Mouse (Mus musculus): ENCODE results near the gene Scel. TPM values are rescaled to one million over a fixed set of nuclear protein-coding genes. Genes with fewer than 3 reads are reported as not detected.
A peak's percentile ranks its signal among the peaks of the same experiment; 100 is the strongest.

The Scel gene
- polyA plus RNA-seq, 1 experiment from 2014 or later: not detected

DNA sequence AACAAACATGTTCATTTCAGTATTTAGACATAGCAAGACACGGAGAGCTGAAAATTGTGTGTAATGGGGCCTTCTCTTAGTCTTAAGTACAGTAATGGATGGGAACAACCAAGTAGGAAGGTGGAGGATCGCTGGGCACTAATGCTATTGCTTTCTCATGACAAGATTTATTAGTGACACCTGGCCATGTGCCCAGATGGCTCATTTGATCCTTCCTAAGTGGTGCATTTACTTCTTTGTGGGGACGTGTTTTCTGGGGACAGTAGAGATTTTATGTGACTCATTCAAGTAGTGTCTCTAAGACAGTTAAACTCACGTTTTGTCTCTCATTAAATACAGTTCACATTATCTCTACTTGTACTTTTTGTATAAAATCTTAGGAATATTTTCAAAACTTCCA lies 73.5 kb downstream of the Scel start:
- no peak overlapping the region for H3K27ac ChIP-seq (replicated peaks)
- WGBS: 19% methylated on average over 4 of the region's 4 CpGs
- ATAC-seq (replicated peaks): no peak

DNA sequence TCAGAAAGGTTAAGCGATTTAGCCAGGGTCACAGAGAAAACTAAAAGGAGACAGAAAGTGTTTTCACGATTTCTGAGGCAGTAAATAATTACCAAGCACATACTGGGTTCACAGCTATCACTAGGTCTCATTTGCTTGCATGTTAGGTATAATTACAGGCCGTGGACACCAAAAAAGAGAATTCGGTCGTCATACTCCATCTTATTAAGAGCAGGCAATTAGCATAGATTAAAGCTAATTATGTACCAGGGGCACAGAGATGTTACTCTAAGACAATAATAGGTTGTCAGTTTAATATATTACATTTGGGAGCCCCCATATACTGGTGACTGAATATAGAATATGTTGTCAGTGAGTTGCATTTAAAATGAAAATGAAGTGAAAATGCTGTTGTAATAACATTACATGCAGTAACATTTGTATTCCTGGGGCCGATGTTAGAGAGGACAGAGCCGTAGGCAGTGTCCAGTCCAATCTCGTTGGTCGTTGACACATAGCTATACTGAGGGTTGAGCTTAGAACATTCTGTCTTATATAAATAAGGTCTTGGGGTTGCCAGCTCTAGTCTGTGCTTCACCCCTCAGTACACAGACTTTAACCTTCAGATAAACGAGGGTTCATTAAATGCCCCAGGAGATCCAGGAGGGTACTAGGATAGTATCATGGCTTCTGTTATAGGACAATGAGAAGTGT lies 74.2 kb downstream of the Scel start:
- H3K9ac ChIP-seq (replicated peaks): no peak overlapping the region
- ATAC-seq (replicated peaks): peak; percentile 57
- no peaks in the 10 kb centered on the region for H3K36me3 ChIP-seq
- peaks cover 6% of the 10 kb centered on the region for H3K4me1 ChIP-seq
- no peak overlapping the region for H3K4me3 ChIP-seq
- no peaks in the 10 kb centered on the region for H3K9me3 ChIP-seq
- 0 out of 2 replicates have a peak overlapping the region, but pooled peaks have one; percentile 16 for H3K27ac ChIP-seq (replicated peaks)
- H3K27me3 ChIP-seq: no peaks in the 10 kb centered on the region
- WGBS: 32% methylated on average over 10 of the region's 10 CpGs
- no peak overlapping the region for H3K4me2 ChIP-seq (replicated peaks)

More for the DNA sequence above, 73.5 kb downstream of the Scel start:
- no peaks in the 10 kb centered on the region for H3K36me3 ChIP-seq
- H3K4me1 ChIP-seq: peaks cover 6% of the 10 kb centered on the region
- no peak overlapping the region for H3K4me2 ChIP-seq (replicated peaks)
- no peaks in the 10 kb centered on the region for H3K27me3 ChIP-seq
- H3K9ac ChIP-seq (replicated peaks): no peak overlapping the region
- H3K9me3 ChIP-seq: no peaks in the 10 kb centered on the region
- no peak overlapping the region for H3K4me3 ChIP-seq

DNA sequence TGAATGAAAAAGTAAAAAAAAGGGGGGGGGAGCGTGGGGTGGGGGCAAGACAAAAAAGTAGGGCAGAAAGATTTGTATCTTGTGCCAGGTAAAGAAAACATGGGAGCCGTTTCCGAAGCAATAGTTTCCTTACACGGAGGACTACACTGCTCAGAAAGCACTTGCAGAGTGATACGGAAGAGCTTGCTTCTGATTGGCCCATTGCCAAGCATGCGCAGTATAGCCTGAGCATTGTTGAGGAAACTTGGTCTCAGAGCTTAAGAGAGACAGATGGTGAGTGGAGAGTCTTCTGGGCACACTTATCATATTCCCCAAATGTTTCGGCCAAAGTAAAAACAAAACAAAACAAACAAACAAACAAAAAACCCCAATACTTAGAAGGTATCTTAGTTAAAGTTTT lies 76.7 kb downstream of the Scel start:
- Histone ChIP-seq H3K4me3 (no peak overlapping the region), H3K27me3 (no peaks in the 10 kb centered on the region), H3K4me2 (replicated peaks) (no peak overlapping the region; the same call in 1 of the 2 replicates), H3K4me1 (peaks cover 6% of the 10 kb centered on the region), H3K9me3 (no peaks in the 10 kb centered on the region), H3K36me3 (no peaks in the 10 kb centered on the region), H3K9ac (replicated peaks) (no peak overlapping the region), H3K27ac (replicated peaks) (no peak overlapping the region)
- WGBS: 49% methylated on average over 7 of the region's 7 CpGs
- ATAC-seq (replicated peaks): peak; percentile 93

DNA sequence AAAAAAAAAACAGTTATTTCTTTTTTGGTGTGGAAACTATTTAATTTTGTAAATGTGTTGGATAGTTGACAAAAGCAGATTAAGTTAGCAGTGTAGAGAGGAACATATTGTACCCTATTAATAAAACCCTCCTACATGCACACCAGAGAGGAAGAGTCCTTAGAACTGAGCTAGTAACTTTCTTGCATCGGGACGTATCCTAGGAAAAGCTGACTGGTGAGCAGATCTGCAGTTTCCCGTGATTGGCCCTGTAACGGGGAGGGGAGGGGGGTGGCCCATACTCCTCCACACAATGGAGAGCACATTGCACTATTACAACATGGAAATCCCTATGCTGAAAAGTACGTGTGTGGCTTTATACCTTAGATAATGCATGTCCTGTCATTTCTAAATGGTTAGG lies 82.7 kb downstream of the Scel start:
- H3K36me3 ChIP-seq: no peaks in the 10 kb centered on the region
- H3K4me2 ChIP-seq (replicated peaks): no peak overlapping the region
- H3K9ac ChIP-seq (replicated peaks): no peak overlapping the region
- H3K4me3 ChIP-seq: no peak overlapping the region
- H3K9me3 ChIP-seq: no peaks in the 10 kb centered on the region
- no peaks in the 10 kb centered on the region for H3K4me1 ChIP-seq
- H3K27ac ChIP-seq (replicated peaks): no peak overlapping the region
- 57% methylated on average over 5 of the region's 5 CpGs for WGBS
- H3K27me3 ChIP-seq: no peaks in the 10 kb centered on the region
- ATAC-seq (replicated peaks): no peak

DNA sequence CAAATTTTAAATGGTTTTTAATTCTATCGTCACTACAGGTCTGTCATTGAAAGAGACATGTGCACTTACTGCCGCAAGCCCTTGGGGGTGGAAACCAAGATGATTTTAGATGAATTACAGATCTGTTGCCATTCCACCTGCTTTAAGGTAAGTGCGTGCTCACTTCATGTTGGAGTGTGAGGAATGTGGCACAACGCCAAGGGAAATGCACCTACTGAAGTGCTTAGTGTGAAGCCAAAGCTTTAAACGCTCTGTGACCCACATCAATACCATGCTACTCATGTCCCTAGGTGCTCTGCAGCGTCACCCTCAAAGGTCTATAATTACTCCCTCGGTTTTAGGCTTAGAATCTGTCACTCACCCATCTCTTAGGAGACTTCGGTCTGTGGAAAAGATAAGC lies 94.9 kb downstream of the Scel start:
- H3K9me3 ChIP-seq: no peaks in the 10 kb centered on the region
- no peaks in the 10 kb centered on the region for H3K4me1 ChIP-seq
- no peak overlapping the region for H3K27ac ChIP-seq (replicated peaks)
- H3K4me2 ChIP-seq (replicated peaks): no peak overlapping the region
- H3K27me3 ChIP-seq: no peaks in the 10 kb centered on the region
- 83% methylated on average over 8 of the region's 8 CpGs for WGBS
- no peak overlapping the region for H3K9ac ChIP-seq (replicated peaks)
- no peaks in the 10 kb centered on the region for H3K36me3 ChIP-seq
- ATAC-seq (replicated peaks): no peak
- no peak overlapping the region for H3K4me3 ChIP-seq

DNA sequence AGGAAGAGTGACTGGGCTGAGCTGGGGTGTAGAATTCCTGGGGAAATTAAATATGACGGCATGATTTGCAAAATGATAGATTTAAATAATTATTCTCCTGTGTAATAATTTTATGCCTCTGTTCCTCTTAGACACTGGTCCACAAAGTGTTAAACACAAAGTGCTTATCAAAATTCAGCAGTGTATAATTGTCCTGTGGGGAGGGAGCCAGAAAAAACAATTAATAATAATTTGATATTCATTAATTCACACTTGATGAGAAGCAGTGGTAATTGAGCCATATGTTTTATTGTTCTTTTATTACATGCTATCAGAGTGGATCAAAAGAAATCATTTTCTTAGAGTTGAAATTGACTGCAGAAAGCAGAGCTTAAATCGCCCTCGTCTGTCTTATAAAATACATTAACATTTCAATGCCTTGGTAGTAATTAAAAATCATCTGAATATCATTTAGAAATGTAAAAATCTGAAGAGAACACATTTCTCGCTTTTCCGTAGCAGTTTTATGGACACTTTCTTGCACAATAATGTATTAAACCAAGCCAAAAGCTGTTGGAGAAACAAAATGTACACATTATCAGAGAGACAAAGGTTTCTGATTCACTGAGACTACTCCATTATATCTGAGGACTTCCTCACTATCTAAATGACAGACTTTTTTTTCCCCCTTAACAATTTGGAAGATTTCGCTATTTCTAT lies 100.6 kb downstream of the Scel start:
- Histone ChIP-seq H3K9ac (replicated peaks) (no peak overlapping the region), H3K27ac (replicated peaks) (peak overlapping the region; percentile 71; the same call in 1 of the 2 replicates), H3K4me2 (replicated peaks) (no peak overlapping the region), H3K9me3 (no peaks in the 10 kb centered on the region), H3K36me3 (no peaks in the 10 kb centered on the region), H3K4me1 (no peaks in the 10 kb centered on the region), H3K4me3 (no peak overlapping the region), H3K27me3 (no peaks in the 10 kb centered on the region)
- ATAC-seq (replicated peaks): peak; percentile 87
- 43% methylated on average over 6 of the region's 6 CpGs for WGBS

DNA sequence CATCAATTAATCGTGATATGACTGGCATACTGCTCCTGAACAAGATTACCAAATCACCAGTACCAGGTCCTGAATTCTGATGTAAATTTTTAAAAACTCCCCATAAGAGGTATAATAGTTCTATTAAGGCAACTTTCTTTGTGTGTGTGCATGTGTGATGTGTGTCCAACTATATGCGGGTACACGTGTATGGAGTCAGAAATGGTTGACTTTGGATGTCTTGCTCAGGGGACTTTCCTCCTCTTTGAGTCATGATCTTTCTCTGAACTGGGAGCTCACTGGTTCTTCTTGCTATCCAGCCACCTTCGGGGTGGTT lies 101.1 kb downstream of the Scel start:
- no peaks in the 10 kb centered on the region for H3K9me3 ChIP-seq
- no peaks in the 10 kb centered on the region for H3K4me1 ChIP-seq
- peak; percentile 56 for ATAC-seq (replicated peaks)
- H3K9ac ChIP-seq (replicated peaks): no peak overlapping the region
- no peaks in the 10 kb centered on the region for H3K27me3 ChIP-seq
- peak overlapping the region; percentile 71; the same call in 1 of the 2 replicates for H3K27ac ChIP-seq (replicated peaks)
- no peak overlapping the region for H3K4me2 ChIP-seq (replicated peaks)
- no peak overlapping the region for H3K4me3 ChIP-seq
- WGBS: 74% methylated on average over 4 of the region's 4 CpGs
- H3K36me3 ChIP-seq: no peaks in the 10 kb centered on the region

DNA sequence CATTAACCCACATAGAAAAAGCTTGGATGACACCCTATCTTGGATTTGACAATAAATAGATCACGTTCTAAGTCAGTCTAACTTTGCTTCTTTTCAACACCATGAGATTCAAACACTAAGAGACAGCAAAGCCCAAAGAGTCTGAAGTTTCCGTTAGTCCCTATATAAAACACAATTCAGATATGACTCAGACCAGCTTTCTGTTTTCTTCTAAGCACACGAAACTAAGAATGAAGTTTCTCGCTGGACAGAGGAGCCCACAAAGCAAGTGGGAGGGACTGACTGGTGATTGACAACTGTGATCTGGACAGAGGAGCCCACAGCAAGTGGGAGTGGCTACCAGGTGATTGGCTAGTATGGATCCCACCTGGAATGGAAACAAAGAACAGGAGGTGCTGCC lies 106.6 kb downstream of the Scel start:
- H3K27me3 ChIP-seq: no peaks in the 10 kb centered on the region
- 91% methylated on average over 4 of the region's 4 CpGs for WGBS
- H3K4me1 ChIP-seq: no peaks in the 10 kb centered on the region
- no peak for ATAC-seq (replicated peaks)
- H3K9me3 ChIP-seq: no peaks in the 10 kb centered on the region
- H3K27ac ChIP-seq (replicated peaks): no peak overlapping the region
- no peak overlapping the region for H3K4me3 ChIP-seq
- H3K4me2 ChIP-seq (replicated peaks): no peak overlapping the region
- no peaks in the 10 kb centered on the region for H3K36me3 ChIP-seq
- no peak overlapping the region for H3K9ac ChIP-seq (replicated peaks)

DNA sequence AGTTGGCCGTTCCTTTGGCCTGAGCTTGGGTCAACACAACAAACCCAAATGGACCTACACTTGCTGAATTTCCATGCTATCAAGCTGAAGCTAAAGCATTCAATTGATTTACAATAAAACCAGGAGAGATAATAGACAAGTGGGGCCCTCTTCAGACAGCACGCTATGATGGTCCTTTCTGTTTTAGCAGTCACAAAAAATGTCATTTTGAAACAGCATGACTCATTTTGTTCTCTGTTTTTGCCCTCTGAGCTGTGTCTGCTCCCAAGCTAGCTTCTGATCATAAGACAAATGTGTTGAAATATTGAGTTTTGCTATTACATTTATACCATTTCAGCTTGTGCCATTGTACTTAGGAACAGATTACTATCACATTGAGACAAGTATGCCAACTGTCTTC lies 108.1 kb downstream of the Scel start:
- Histone ChIP-seq H3K36me3 (no peaks in the 10 kb centered on the region), H3K27ac (replicated peaks) (no peak overlapping the region), H3K27me3 (no peaks in the 10 kb centered on the region), H3K4me3 (no peak overlapping the region), H3K4me1 (no peaks in the 10 kb centered on the region), H3K9me3 (no peaks in the 10 kb centered on the region), H3K4me2 (replicated peaks) (no peak overlapping the region), H3K9ac (replicated peaks) (no peak overlapping the region)
- WGBS: 95% methylated on average over 2 of the region's 2 CpGs
- ATAC-seq (replicated peaks): no peak

DNA sequence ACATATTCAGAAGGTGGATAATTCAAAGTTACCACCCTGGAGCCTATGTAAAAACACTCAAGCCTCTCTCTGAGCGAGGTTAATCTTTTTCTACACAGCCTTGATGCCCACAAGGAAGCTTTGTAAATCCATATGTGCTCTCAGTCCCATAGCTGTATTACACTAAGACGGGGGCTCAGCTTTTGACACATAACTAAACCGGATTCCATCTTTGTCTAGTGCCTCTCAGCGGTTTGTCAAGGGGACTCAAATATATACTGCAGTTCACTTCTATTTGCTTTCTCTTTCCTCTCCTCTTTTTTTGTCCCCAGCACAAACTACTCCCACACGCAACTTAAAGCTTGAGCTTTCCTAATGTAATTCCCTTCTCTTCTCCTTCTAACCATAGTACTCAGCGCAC lies 113.0 kb downstream of the Scel start:
- Histone ChIP-seq H3K4me3 (no peak overlapping the region), H3K4me1 (no peaks in the 10 kb centered on the region), H3K4me2 (replicated peaks) (no peak overlapping the region), H3K27ac (replicated peaks) (no peak overlapping the region), H3K9ac (replicated peaks) (no peak overlapping the region), H3K36me3 (no peaks in the 10 kb centered on the region), H3K9me3 (no peaks in the 10 kb centered on the region), H3K27me3 (no peaks in the 10 kb centered on the region)
- WGBS: 89% methylated on average over 6 of the region's 6 CpGs
- no peak for ATAC-seq (replicated peaks)

DNA sequence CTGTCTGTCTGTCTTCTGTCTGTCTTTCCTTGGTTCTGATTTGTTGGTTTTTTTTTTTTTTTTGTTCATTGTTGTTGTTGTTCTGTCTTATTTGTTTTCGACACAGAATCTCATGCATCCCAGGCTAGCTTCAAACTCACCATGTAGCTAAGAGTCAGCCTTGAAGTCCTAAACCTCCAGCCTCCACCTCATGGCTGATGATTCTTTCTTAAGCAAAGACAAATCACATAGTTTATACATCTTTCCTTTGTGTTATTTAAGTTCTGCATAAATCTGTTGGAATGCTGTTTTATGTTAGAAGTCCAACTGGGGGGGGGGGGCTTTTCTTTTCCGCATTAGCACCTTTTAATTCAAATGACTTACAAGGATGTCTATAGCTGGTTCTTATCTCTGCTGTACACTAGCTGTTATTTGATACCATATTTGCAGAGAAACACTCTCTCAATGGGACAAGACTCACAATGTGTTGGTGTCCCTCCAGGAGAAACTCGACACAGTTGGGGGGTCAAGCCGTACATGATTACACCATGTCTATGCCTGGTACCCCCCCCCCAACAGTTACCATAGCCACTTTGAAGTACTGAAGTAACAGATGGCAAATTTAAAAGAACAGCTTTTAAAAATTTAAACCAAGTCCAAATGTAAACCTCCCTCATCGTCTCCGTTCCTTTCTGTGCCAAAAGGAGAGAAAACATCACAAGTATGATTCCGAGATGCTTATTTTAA lies 116.7 kb downstream of the Scel start:
- Histone ChIP-seq H3K27ac (replicated peaks) (no peak overlapping the region), H3K9me3 (no peaks in the 10 kb centered on the region), H3K4me2 (replicated peaks) (no peak overlapping the region), H3K36me3 (no peaks in the 10 kb centered on the region), H3K27me3 (no peaks in the 10 kb centered on the region), H3K4me1 (no peaks in the 10 kb centered on the region), H3K9ac (replicated peaks) (no peak overlapping the region), H3K4me3 (no peak overlapping the region)
- WGBS: 73% methylated on average over 7 of the region's 7 CpGs
- peak; percentile 61 for ATAC-seq (replicated peaks)

DNA sequence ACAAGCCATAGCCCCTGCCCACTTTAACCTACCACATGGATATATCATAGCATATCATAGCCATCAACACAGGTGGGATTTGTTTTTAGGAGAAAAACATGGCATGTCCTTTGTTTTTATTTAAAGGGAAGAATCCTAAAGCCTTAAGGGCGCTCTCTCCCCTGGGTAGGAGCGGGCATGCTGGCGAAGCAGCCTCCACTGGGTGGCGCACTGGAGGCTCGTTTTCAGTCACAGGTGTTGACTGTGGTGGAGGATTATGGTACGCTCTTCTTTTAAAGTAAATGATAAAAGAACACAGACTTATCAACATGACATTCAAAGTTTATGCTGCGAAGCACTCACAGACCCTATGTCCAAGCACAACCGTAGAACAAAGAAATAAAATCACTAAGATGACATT lies 117.4 kb downstream of the Scel start:
- peak; percentile 60; the same call in 1 of the 2 replicates for ATAC-seq (replicated peaks)

More for the DNA sequence above, 117.4 kb downstream of the Scel start:
- Histone ChIP-seq H3K4me3 (no peak overlapping the region), H3K4me2 (replicated peaks) (no peak overlapping the region), H3K36me3 (no peaks in the 10 kb centered on the region), H3K9ac (replicated peaks) (no peak overlapping the region), H3K4me1 (no peaks in the 10 kb centered on the region), H3K27ac (replicated peaks) (peak overlapping the region; percentile 39), H3K27me3 (no peaks in the 10 kb centered on the region), H3K9me3 (no peaks in the 10 kb centered on the region)
- WGBS: 75% methylated on average over 8 of the region's 8 CpGs
